Mouse (Mus musculus) megakaryocyte, embryonic 14.5 days (primary cell): Measurements from ENCODE around the gene Psmb6.

Experiments
- FLI1 ChIP-seq: IDR thresholded peaks from 2 replicates; pipeline ENCODE4 v1.6.1; 2012; ENCODE audit warnings: low read length, inconsistent platforms, mixed read lengths
- GATA1 ChIP-seq: IDR thresholded peaks from 3 replicates; pipeline ENCODE4 v1.6.1; 2012; ENCODE audit warnings: mixed read lengths, low read length, inconsistent platforms, borderline replicate concordance

DNA sequence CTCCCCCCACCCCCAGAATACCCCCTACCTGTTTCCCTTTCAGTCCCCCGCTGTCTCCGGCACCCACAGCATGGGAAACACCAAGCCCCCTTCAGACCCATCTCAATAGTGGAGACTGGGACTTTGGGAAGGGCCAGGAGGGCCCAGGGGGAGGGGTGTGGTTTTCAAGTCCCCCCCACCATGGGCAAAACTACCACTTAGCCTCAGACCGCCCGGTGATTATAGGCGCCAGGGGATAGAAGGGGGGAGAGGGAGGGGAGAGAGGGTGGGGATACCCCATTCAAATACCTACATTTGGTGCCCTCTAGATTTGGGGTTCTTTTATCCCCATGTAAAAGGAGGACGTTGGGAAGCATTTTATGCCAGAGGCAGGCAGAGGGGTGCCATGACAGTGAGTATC is 7.7 kb downstream of the Psmb6 start, which contains the start of gene Gm40193:
- TF ChIP-seq FLI1 (no peak), GATA1 (no peak)
